Mouse (Mus musculus): Measurements from ENCODE around the gene Psen1.

The Psen1 gene

GRCm38 (mm10) chr12:83726510-83727308 is 38.8 kb downstream of the Psen1 start:
- peak; percentile 18 for DNase-seq

DNA sequence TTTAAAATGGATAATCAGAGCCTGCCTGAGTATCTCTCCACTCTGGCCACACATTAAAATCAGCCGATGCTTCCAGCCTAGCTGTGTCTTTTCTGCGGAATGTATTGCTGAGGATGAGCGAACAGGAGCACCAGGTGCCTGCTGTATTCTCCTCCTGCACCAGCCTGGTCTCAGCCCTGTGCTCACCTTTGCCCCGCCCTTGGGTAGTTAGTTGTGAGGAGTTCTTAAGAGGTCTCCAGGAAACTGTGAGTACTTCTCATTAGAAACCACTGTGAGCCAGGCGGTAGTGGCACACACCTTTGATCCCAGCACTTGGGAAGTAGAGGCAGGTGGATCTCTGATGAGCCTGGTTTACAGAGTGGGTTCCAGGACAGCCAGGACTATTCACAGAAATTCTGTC is 44.3 kb downstream of the Psen1 start:
- no peak for DNase-seq

DNA sequence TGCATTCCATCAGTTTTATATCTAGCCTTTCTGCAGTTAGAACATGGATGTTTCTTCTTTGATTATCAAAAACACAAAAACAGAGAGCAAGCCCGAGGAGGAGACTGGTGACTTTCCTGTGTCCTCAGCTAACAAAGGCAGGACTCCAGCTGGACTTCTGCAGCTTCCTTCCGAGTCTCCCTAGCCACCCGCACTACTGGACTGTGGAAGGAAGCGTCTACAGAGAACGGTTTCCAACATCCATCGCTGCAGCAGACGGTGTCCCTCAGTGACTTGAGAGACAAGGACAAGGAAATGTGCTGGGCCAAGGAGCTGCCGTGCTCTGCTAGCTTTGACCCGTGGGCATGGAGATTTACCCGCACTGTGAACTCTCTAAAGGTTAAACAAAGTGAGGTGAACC is 46.1 kb downstream of the Psen1 start:
- no peak for DNase-seq

DNA sequence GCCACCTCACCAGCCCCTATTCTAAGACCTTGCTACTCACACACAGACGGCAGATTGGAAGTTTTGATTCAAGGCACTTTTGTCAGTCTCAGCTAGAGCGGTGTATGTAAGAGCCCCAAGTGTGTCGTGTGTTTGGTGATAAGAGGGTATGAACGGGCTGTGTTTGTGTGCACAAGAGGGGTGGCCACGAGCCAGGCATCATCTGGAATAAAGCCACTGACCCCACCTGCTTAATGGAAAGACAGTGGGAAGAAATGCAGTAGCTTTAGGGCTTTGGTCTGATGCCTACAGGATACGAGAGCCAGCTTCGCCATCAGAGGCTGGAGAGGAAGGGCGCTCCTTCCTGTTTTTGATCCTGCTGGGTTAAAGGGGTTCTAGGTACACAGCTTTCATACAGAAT is 48.3 kb downstream of the Psen1 start:
- no peak for DNase-seq

GRCm38 (mm10) chr12:83738651-83739050 is 50.7 kb downstream of the Psen1 start:
- DNase-seq: no peak

- no peak for DNase-seq
Observed at GRCm38 (mm10) chr12:83741722-83742121, 53.8 kb downstream of the Psen1 start.

- no peak for DNase-seq
Observed at GRCm38 (mm10) chr12:83742834-83743233, 54.9 kb downstream of the Psen1 start.

GRCm38 (mm10) chr12:83743712-83744111 is 55.8 kb downstream of the Psen1 start:
- DNase-seq: no peak

DNA sequence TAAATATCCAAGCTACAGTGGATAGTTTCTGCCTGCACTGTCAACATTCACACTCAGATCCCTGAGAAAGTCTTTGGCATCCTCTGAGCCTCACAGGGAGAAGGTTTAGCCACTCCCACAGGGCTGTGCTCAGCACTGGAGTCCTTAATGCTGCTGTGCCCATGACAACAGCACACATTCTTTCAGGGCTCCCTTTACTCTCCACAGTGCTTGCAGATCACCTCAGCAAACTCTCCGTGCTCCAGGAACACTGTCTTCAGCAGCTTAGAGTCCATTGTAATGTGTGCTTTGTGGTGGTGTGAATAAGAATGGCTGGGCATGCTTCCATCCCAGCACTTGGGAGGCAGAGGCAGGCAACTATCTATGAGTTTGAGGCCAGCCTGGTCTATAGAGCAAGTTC is 61.2 kb downstream of the Psen1 start:
- no peak for DNase-seq

- no peak for DNase-seq
Observed at GRCm38 (mm10) chr12:83752495-83752894, 64.5 kb downstream of the Psen1 start.

DNA sequence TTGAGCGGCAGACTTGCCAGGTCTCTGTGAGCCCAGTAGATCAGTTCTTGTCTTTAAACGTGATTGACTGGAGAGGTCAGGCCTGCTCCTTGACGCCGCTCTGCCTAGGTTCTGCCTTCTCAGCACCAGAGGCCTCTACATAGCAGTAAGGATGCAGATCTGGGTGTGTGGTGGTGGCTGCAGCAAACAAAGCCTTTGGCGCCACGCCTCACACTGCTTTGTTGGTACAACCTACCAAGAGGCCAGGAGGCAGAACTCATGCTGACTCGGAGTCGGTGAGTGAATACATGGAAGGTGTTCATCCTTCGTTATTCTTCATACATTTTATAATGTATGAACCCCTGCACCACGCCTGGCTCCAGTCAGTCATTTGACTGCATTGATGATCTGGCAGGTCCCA is 70.8 kb downstream of the Psen1 start:
- DNase-seq: no peak

- DNase-seq: no peak
Observed at GRCm38 (mm10) chr12:83760201-83760600, 72.2 kb downstream of the Psen1 start.

DNA sequence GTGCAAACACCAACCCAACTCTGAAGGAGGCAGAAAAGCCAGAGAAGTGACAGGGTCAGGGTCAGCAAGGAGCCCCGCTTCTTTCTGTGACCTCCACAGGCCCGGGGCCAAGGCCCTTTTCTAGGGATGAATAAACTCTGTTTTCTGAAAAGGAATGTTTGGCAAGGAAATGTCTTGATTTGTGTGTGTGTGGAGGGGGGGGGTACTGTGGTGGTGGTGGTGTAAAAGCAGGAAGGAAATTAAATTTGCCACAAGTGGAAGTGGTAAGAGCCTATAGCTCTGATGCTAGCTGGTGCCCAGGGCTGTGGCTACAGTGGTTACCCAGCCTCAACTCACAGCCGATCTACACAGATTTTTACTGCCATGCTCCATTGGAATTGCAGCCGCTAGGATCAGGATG is 74.8 kb downstream of the Psen1 start:
- peak; percentile 54 for DNase-seq

DNA sequence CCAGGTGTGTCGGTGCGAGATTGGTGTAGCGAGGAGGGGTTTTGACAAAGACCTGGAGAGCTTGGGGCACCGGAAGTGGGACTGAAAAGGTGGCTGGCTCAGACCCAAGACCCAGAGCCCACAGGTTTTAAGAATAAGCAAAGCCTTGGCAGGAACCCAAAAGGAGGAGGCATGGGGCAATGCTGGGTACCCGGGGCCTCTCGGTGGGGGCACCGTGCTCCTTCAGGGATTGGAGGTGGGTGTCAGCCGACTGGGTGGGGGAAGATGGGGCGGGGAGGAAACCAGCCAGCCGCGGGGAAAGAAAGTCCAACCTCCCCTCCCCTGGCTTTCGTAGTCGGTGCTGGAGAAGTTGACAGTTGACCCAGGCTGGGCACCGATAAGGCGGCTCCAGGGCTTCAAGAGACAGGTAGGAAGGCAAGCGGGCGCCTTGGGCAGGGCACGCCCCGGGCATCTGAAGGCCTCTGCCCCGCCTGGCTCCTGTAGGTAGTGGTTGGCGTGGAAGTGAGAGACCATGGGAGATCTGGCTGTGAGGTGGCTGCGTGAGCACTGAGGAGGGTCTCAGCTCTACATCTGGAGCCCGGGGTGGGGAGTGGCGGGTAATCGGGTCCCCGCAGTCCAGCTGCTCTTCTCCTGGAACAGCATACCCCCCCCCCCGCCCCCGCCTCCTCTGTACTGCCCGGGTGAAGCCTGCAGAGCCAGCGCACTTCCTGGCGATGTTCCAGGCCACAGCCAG is 75.5 kb downstream of the Psen1 start, which contains the start of gene Papln:
Gene Papln (plus strand): TSS at position 324 of the 733 bp plus-strand sequence.
- DNase-seq: peak; percentile 44

- peak; percentile 67 for DNase-seq
Observed at GRCm38 (mm10) chr12:83764044-83764365, 76.1 kb downstream of the Psen1 start.

- DNase-seq: no peak
Observed at GRCm38 (mm10) chr12:83764519-83764918, 76.6 kb downstream of the Psen1 start.

- no peak for DNase-seq
Observed at GRCm38 (mm10) chr12:83765965-83766603, 78.1 kb downstream of the Psen1 start.

DNA sequence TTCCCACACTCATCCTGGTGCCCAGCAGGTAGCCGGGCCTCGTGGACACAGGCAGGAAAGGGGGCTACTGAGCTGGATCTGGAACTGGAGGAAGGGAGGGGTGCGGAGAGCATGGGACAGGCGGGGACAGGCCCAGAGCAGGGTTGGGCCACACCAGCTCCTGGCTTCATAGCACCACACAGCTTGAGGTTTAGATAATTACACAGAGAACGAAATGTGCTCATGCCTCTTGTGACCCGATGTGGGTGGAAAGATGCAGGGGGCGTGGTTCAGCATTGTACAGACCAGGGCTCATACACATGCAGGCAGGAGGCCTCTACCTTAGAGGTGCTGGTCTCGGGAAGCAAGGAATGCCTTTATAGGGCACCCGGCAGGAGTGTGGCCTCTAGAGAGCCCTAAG is 79.9 kb downstream of the Psen1 start:
- DNase-seq: peak; percentile 11

DNA sequence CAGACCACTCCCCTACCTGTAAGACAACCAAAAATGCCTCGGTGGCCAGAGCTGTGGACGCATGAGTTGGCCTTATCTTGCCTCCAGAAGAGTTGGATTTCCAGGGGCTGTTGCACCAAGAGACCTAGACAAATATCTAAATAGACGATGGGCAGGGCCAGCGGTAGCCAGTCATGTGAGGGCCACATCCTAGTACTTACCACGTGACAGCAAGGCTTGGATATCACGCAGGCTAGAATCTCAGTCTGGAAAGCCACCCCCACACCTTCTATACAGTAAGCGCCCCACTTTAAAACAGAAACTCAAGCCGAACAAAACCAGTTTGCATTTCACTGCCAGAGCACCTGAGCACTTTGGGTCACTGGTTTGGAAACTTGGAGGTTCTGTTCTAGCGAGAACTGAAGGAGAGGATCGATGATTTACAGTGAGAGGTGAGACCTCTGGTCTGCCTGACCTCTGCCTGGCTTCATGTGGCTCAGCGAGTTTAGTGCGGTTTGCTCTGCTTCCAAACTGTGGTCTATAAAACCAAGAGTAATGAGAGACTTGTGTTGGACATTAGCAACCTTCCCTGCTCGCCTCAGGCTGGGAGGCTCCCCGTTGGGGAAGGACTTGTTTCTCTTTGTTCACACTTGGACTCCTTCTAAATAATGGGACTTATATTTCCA is 80.4 kb downstream of the Psen1 start:
- peak; percentile 42 for DNase-seq

- peak; percentile 64 for DNase-seq
Observed at GRCm38 (mm10) chr12:83770418-83771256, 82.7 kb downstream of the Psen1 start.

DNA sequence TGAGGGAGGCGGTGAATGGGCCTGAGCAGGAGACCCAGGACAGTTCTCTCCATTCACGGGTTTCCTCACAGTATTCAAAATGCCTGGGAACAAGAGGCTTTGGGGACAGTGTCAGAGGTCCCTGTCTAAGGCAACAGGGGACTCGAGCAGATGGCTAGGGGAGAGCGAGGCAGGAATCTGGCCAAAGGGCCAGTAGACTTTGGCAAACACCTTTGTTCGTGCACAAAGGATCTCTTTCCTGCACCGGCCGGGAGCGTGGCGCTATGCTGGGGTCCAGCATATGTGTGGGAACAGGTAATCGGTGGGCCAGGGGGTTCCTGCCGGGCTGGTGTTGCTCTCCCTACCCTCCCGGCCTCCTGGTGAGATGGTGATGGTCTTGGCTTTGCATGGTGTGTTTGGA is 87.7 kb downstream of the Psen1 start:
- DNase-seq: no peak

DNA sequence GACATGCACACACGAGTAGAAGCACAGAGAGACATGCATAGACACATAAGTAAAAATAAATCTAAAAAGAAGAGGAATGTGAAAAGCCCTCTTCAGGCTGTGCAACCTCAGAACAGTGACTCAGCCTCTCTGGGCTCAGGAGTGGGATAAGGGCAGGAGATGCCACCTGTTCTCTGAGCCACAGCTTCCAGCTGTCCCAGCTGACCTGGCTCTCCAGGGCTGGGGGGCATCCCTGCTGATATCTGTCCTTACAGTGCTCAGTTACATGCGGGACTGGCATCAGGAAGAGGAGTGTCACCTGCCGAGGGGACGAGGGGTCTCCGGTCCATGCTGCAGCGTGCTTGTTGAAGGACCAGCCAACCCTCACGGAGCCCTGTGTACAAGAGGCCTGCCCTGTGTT is 88.8 kb downstream of the Psen1 start:
- no peak for DNase-seq

Data from kidney, adult 18-20 months (tissue).